Mouse (Mus musculus) liver, embryonic 14.5 days (tissue): Measurements from ENCODE around the gene Yipf6. TPM values are rescaled to one million over a fixed set of nuclear protein-coding genes. Genes with fewer than 3 reads are reported as not detected.
A peak's percentile ranks its signal among the peaks of the same experiment; 100 is the strongest.

Experiments
- ATAC-seq: fragments of 200-750 bp; cut with Nextera tagmentation; 2 replicates; pipeline ENCODE4 v1.8.0; 2017; ENCODE audit warnings: moderate number of reproducible peaks, mild to moderate bottlenecking, moderate library complexity; ENCODE audit not compliant: insufficient read depth
- DNase-seq, 3 experiments: peaks; one replicate each; pipeline ENCODE4 v3.0.0-alpha.2; 2012 to 2013; ENCODE audit warnings: low read depth in 3 of 3, low spot score in 3 of 3
- H3K27ac ChIP-seq: fragments of 300-500 bp; sonication (generic); 2 replicates; pipeline ENCODE4 v1.5.1; 2014; ENCODE audit warnings: moderate library complexity, mild to moderate bottlenecking, control low read depth, inconsistent platforms
- H3K27me3 ChIP-seq: fragments of 300-500 bp; sonication (generic); 2 replicates; pipeline ENCODE4 v1.6.1; 2014; ENCODE audit warnings: mild to moderate bottlenecking, low read length, moderate library complexity; ENCODE audit not compliant: control insufficient read depth, insufficient read depth
- H3K36me3 ChIP-seq: fragments of 300-500 bp; sonication (generic); replicated peaks from 2 replicates; pipeline ENCODE4 v1.6.1; 2014; ENCODE audit warnings: low read depth; ENCODE audit not compliant: control insufficient read depth, insufficient read depth
- H3K4me1 ChIP-seq, 2 experiments: fragments of 200-500 bp in 1 of 2; fragments of 300-500 bp in 1 of 2; sonication (generic) in 1 of 2; replicated peaks; 2 replicates each; pipeline ENCODE4 v1.6.1; 2012 to 2014; ENCODE audit warnings: antibody characterized with exemption in 1 of 2, inconsistent platforms in 1 of 2, low read length in 1 of 2; ENCODE audit not compliant: control insufficient read depth in 2 of 2, insufficient read depth in 2 of 2
- H3K4me2 ChIP-seq: fragments of 300-500 bp; sonication (generic); 2 replicates; pipeline ENCODE4 v1.6.1; 2014; ENCODE audit warnings: low read depth, mild to moderate bottlenecking, control low read depth, moderate library complexity
- H3K4me3 ChIP-seq, 2 experiments: fragments of 200-500 bp in 1 of 2; fragments of 300-500 bp in 1 of 2; sonication (generic) in 1 of 2; 2 replicates each; pipeline ENCODE4 v1.5.1; 2012 to 2014; ENCODE audit warnings: low read depth in 2 of 2, low read length in 2 of 2, mild to moderate bottlenecking in 2 of 2, control low read depth in 1 of 2, inconsistent platforms in 1 of 2, moderate library complexity in 1 of 2; ENCODE audit not compliant: insufficient read depth in 1 of 2
- H3K9ac ChIP-seq: fragments of 300-500 bp; sonication (generic); replicated peaks from 2 replicates; pipeline ENCODE4 v1.6.1; 2014; ENCODE audit warnings: mild to moderate bottlenecking, control low read depth, moderate library complexity
- H3K9me3 ChIP-seq: fragments of 300-500 bp; sonication (generic); 2 replicates; pipeline ENCODE4 v1.6.1; 2016; ENCODE audit warnings: low read length, mixed read lengths; ENCODE audit not compliant: control insufficient read depth
- CTCF ChIP-seq: IDR thresholded peaks from 2 replicates; pipeline ENCODE4 v1.5.1; 2016; ENCODE audit warnings: antibody characterized with exemption, low read depth, control low read depth
- EP300 ChIP-seq: IDR thresholded peaks from 2 replicates; pipeline ENCODE4 v1.6.1; 2016; ENCODE audit warnings: antibody characterized with exemption, low read depth
- WGBS: fragments of 180-500 bp; shearing (Covaris S2); extraction: QIAGEN DNeasy Blood & Tissue Kit; methylation state at CpG from one replicate; pipeline ENCODE4 v1.1.7; 2014; ENCODE audit not compliant: insufficient replicate concordance; 5-methylcytosine and 5-hydroxymethylcytosine counted together
- polyA plus RNA-seq, 2 experiments: library from polyadenylated mRNA; depleted of rRNA in 1 of 2; stranded (reverse) in 1 of 2; unstranded in 1 of 2; fragments of >200 nt; fragmentation: Nextera tagmentation in 1 of 2; extraction: Ambion mirVana in 1 of 2; gene quantifications; 2 replicates each; pipeline versions ENCODE4 v1.2.1 to v1.2.3; 2012 to 2014

The Yipf6 gene
- polyA plus RNA-seq, 2 experiments = 7.6 to 11.8 TPM

DNA sequence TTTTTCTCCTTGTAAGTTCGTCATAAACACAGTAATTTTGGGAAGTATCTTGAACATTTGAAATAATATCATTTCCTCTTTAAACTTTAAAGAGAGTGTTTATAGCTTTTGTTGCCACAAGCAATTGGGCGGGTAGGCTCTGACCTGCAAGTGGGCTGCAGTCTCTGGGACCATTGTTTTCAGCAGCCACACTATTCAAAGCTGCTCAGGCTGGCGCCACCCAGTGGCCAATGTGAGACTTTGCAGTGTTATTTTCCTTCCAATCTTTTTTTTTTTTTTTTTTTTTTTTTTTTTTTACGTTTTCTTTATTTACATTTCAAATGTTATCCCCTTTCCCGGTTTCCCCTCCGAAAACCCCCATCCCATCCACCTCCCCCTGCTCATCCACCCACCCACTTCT lies 17.8 kb downstream of the Yipf6 start:
- peak; percentile 74 for TF ChIP-seq CTCF
- TF ChIP-seq EP300 = no peak
- no peak for ATAC-seq
- Histone ChIP-seq H3K4me1 (peaks cover 0 to 4% of the 10 kb centered on the region in 2 experiments; a peak in 2 of 4 replicates), H3K4me3 (no peak overlapping the region), H3K9ac (no peak overlapping the region), H3K27ac (no peak overlapping the region), H3K4me2 (no peak overlapping the region), H3K36me3 (no peaks in the 10 kb centered on the region), H3K27me3 (no peaks in the 10 kb centered on the region), H3K9me3 (no peaks in the 10 kb centered on the region)
- 10% methylated on average over 6 of the region's 6 CpGs for WGBS
- peak in 1 of 3 experiments; percentile 15 for DNase-seq

DNA sequence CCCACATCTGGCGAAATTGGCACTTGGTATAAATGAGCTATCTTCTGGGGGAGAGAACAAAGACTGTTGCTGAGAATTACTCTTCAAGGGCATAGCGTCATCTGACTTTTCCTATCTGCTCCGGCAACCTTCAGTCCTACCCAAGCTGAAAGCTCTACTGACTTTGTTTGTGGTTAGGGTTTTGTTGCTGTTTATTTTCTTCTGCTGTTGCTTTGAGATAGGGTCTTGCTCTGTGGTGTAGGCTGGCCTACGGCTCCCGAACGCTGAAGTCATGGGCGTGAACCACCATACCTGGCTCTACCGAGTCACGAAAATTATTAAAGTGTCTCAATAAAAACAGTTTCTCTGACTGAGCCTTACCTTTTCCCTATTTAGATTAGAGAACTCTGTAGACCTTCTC lies 22.2 kb downstream of the Yipf6 start:
- ATAC-seq = peak; percentile 66; the same call in 1 of the 2 replicates
- Histone ChIP-seq H3K36me3 (no peaks in the 10 kb centered on the region), H3K9me3 (no peaks in the 10 kb centered on the region), H3K9ac (no peak overlapping the region), H3K27me3 (no peaks in the 10 kb centered on the region), H3K4me2 (no peak overlapping the region), H3K27ac (no peak overlapping the region), H3K4me1 (peaks cover 0 to 8% of the 10 kb centered on the region in 2 experiments; a peak in 2 of 4 replicates), H3K4me3 (no peak overlapping the region)
- DNase-seq = no peak
- 50% methylated on average over 9 of the region's 9 CpGs for WGBS
- no peak for TF ChIP-seq EP300
- TF ChIP-seq CTCF = no peak

DNA sequence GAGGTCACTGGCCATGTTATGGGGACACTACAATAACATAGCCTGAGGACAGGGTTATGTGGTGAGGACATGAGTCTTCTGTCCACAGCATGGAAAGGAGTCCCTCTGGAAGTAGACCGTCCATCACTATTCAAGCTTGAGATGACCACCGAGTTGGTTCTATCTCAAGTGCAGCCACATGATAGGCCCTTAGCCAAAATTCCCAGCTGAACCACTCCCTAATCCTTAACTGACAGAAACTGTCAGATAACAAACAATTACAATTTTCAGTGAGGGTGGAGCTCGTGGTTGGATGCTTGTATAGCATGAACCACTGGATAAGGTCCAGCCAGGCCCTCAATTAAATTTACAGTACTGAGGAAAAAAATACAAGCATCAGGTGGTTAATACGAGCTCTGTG lies 22.9 kb downstream of the Yipf6 start:
- Histone ChIP-seq H3K9me3 (no peaks in the 10 kb centered on the region), H3K4me2 (no peak overlapping the region), H3K27ac (no peak overlapping the region), H3K4me3 (no peak overlapping the region), H3K4me1 (peaks cover 0 to 8% of the 10 kb centered on the region in 2 experiments; a peak in 2 of 4 replicates), H3K36me3 (no peaks in the 10 kb centered on the region), H3K9ac (no peak overlapping the region), H3K27me3 (no peaks in the 10 kb centered on the region)
- 25% methylated on average over 4 of the region's 4 CpGs for WGBS
- ATAC-seq (no peak), DNase-seq (no peak)
- TF ChIP-seq CTCF (no peak), EP300 (no peak)

DNA sequence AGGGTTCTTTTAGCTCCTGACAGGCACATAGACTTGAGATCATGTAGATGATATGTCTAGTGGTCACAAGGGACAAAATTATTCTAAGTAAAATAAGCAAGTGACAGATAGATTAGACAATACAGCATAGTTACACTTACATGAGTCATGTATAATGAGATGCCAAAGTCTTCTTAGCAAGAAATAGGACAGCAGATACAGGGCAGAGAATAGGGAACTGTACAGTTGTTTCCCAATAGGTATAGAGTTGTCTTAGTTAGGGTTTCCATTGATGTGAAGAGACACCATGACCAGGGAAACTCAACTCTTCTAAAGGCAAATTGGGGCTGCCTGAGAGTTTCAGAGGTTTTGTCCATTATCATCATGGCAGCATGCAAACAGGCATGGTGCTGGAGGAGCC lies 27.6 kb downstream of the Yipf6 start:
- no peaks in the 10 kb centered on the region for H3K9me3 ChIP-seq
- H3K4me2 ChIP-seq = no peak overlapping the region
- no peak overlapping the region for H3K27ac ChIP-seq
- H3K36me3 ChIP-seq = no peaks in the 10 kb centered on the region
- TF ChIP-seq EP300 = no peak
- TF ChIP-seq CTCF = no peak
- H3K4me1 ChIP-seq = peaks cover 0 to 6% of the 10 kb centered on the region in 2 experiments; a peak in 1 of 4 replicates
- DNase-seq (no peak), ATAC-seq (no peak)
- no peak overlapping the region for H3K9ac ChIP-seq
- no peak overlapping the region for H3K4me3 ChIP-seq
- H3K27me3 ChIP-seq = no peaks in the 10 kb centered on the region

DNA sequence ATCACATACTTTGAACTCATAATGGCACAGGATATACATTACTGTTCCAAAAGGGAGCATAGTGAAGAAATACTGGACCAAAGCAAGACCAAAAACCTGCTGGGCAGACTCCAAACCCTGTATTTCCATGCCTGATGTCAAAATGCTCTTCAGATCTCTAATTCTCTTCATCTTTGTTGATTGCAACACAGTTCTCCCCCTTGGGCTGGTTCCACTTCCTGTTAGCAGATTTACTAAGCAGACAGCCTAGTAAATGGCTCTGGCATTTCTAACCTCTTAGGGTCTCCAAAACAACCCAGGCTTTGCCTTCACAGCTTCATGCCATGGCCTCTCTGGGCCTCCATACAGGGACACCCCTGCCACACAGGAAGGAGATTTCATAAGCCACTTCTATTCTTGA lies 28.4 kb downstream of the Yipf6 start:
- ATAC-seq = no peak
- no peak for DNase-seq
- H3K9me3 ChIP-seq = no peaks in the 10 kb centered on the region

More for the DNA sequence above, 28.4 kb downstream of the Yipf6 start:
- H3K4me1 ChIP-seq = no peaks in the 10 kb centered on the region
- H3K4me2 ChIP-seq = no peak overlapping the region
- H3K27ac ChIP-seq = no peak overlapping the region
- TF ChIP-seq CTCF (no peak), EP300 (no peak)
- no peaks in the 10 kb centered on the region for H3K27me3 ChIP-seq
- H3K9ac ChIP-seq = no peak overlapping the region
- no peak overlapping the region for H3K4me3 ChIP-seq
- no peaks in the 10 kb centered on the region for H3K36me3 ChIP-seq
